Mouse (Mus musculus) adrenal gland, postnatal 14 days (tissue): ENCODE data around the gene Cdh18. TPM values are rescaled to one million over a fixed set of nuclear protein-coding genes. Genes with fewer than 3 reads are reported as not detected.

ENCODE experiments used
- DNase-seq: peaks from one replicate; pipeline ENCODE4 v3.0.0; 2021; ENCODE audit warnings: mixed read lengths
- total RNA-seq: library from RNA; stranded (reverse); gene quantifications from 2 replicates; pipeline ENCODE4 v1.2.3, GENCODE M21; 2021

Gene Cdh18
- total RNA-seq, 1 experiment from 2014 or later: 0.85 TPM

GRCm38 (mm10) chr15:23457401-23457800 is 908.6 kb downstream of the Cdh18 start:
- DNase-seq: no peak

- no peak for DNase-seq
Measured at GRCm38 (mm10) chr15:23470527-23471475, 922.0 kb downstream of the Cdh18 start.

- DNase-seq: peak; percentile 27
Measured at GRCm38 (mm10) chr15:23486306-23486705, 937.5 kb downstream of the Cdh18 start.

- no peak for DNase-seq
Measured at GRCm38 (mm10) chr15:23506480-23506879, 957.7 kb downstream of the Cdh18 start.

- no peak for DNase-seq
Measured at GRCm38 (mm10) chr15:23509694-23510093, 960.9 kb downstream of the Cdh18 start.

- DNase-seq: no peak
Measured at GRCm38 (mm10) chr15:23515786-23516185, 967.0 kb downstream of the Cdh18 start.

- DNase-seq: no peak
Measured at GRCm38 (mm10) chr15:23518079-23518478, 969.3 kb downstream of the Cdh18 start.
